Mouse (Mus musculus) left cerebral cortex, adult 8-10 months (tissue): ENCODE measurements at regions not wholly inside any gene's neighbourhood (a gene's known extent, or its start where the extent isn't known, plus 50 kb on each side); places are given as distances from the start of the nearest gene placed in this dataset.

Experiments
- DNase-seq, 2 experiments: peaks; one replicate each; pipeline ENCODE4 v3.0.0; 2022; ENCODE audit warnings: low spot score in 2 of 2

- DNase-seq: no peak
Measured at GRCm38 (mm10) chr11:79825881-79826280, 136.3 kb downstream of the Utp6 start.

- no peak for DNase-seq
Measured at GRCm38 (mm10) chr11:79823631-79824310, 138.4 kb downstream of the Utp6 start.

GRCm38 (mm10) chr11:79821986-79822385 is 140.2 kb downstream of the Utp6 start:
- no peak for DNase-seq

GRCm38 (mm10) chr11:79815156-79815555 is 147.0 kb downstream of the Utp6 start:
- DNase-seq: no peak

GRCm38 (mm10) chr11:79806911-79807466 is 155.2 kb downstream of the Utp6 start:
- peak; percentile 13 to 38 for DNase-seq

- DNase-seq: no peak
Measured at GRCm38 (mm10) chr11:79806417-79806816, 155.8 kb downstream of the Utp6 start.

GRCm38 (mm10) chr11:79805981-79806415 is 156.2 kb downstream of the Utp6 start:
- DNase-seq: no peak

GRCm38 (mm10) chr11:79803971-79804370 is 158.2 kb downstream of the Utp6 start:
- DNase-seq: no peak

GRCm38 (mm10) chr11:79803006-79803405 is 159.2 kb downstream of the Utp6 start:
- DNase-seq: no peak

GRCm38 (mm10) chr11:79802566-79802965 is 159.6 kb downstream of the Utp6 start:
- DNase-seq: no peak

- DNase-seq: no peak
Measured at GRCm38 (mm10) chr11:79800256-79800655, 161.9 kb downstream of the Utp6 start.

GRCm38 (mm10) chr11:79788251-79788741 is 173.9 kb downstream of the Utp6 start:
- no peak for DNase-seq

GRCm38 (mm10) chr11:79787766-79788165 is 174.4 kb downstream of the Utp6 start:
- no peak for DNase-seq

- DNase-seq: no peak
Measured at GRCm38 (mm10) chr11:79784071-79784470, 178.1 kb downstream of the Utp6 start.

- DNase-seq: no peak
Measured at GRCm38 (mm10) chr11:79781966-79782365, 180.2 kb downstream of the Utp6 start.

- no peak for DNase-seq
Measured at GRCm38 (mm10) chr11:79779756-79780155, 182.4 kb downstream of the Utp6 start.

GRCm38 (mm10) chr11:79778522-79778921 is 183.7 kb downstream of the Utp6 start:
- DNase-seq: no peak

- DNase-seq: no peak
Measured at GRCm38 (mm10) chr11:79777988-79778387, 184.2 kb downstream of the Utp6 start.

- no peak for DNase-seq
Measured at GRCm38 (mm10) chr11:79776577-79776976, 185.6 kb downstream of the Rab11fip4 start.

- no peak for DNase-seq
Measured at GRCm38 (mm10) chr11:79773755-79774154, 182.7 kb downstream of the Rab11fip4 start.

- DNase-seq: no peak
Measured at GRCm38 (mm10) chr11:79771431-79771830, 180.4 kb downstream of the Rab11fip4 start.

- DNase-seq: no peak
Measured at GRCm38 (mm10) chr11:79767111-79767510, 176.1 kb downstream of the Rab11fip4 start.

- no peak for DNase-seq
Measured at GRCm38 (mm10) chr11:79766036-79766435, 175.0 kb downstream of the Rab11fip4 start.
